Mouse (Mus musculus) layer of hippocampus, postnatal 36 days (tissue): ENCODE results near the gene Casp9. TPM values are rescaled to one million over a fixed set of nuclear protein-coding genes. Genes with fewer than 3 reads are reported as not detected.
"Not testable (repeated sequence)": the region's sequence is repeated elsewhere in the genome, so short reads cannot be mapped to it uniquely, and the experiment has no call there.

Source experiments
- DNase-seq, 2 experiments: peaks; one replicate each; pipeline ENCODE4 v3.0.0; 2022
- total RNA-seq, 2 experiments: library from RNA; stranded (reverse); gene quantifications; 2 replicates each; pipeline ENCODE4 v1.2.3; 2021

Gene Casp9
- total RNA-seq, result 10 to 100 TPM; 19.9 to 21.1 TPM

GRCm38 (mm10) chr4:141793282-141794151 lies at the start of gene Casp9:
Gene Casp9 (plus strand): TSS chr4:141793612.
- peak; percentile 94 to 96 for DNase-seq

GRCm38 (mm10) chr4:141746578-141747346 lies 46.6 kb upstream of the Casp9 start, which contains the start of gene Agmat:
Gene Agmat (plus strand): TSS chr4:141746672.
- no peak for DNase-seq

GRCm38 (mm10) chr4:141749557-141749956 lies 43.9 kb upstream of the Casp9 start:
- no peak for DNase-seq

DNA sequence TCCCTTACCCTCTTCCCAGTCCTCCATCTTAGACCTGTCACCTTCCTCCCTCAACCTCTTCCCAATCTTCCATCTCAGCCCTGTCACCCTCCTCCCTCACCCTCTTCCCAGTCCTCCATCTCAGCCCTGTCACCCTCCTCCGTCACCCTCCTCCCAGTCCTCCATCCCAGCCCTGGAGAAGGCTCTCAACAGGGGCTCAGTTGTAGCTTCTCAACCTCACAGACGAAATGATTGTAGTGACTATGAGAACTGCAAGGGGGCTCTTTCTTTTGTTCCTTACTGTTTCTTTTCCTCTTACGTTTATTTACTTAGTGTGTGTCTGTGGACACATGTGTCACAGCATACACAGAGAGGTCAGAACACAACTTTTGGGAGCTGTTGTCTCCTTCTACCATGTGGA lies 42.6 kb upstream of the Casp9 start:
- DNase-seq, result no peak

DNA sequence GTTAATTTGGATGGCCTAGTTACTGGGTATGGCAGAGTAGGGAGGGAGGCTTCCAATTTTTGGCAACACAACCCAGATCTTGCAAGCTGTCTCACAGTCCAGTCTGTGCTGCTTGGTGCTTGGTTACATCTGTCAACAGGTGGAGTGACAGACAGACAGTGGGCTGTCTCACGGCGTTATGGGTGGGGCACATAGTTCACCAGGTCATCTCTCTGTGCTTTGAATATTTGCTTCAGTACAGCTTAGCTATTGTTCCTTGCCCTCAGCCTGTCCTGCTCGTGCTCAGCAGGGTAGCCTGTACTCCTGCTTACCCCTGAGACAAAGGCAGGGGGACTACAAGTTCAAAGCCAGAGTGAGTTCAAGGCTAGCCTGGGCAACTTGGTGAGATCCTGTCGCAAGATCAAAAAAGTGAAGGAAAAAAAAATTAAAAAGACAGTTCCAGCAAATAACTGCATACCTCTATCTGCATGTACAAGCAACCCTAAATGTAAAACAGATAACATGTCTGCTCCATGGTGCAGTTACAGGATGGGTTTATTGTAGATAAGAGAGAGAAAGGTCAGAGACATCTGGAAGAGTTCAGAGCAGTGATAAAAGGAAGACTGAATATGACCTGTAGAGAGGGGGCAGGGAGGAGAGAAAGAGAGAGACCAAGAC lies 41.9 kb upstream of the Casp9 start:
- DNase-seq, result no peak

- no peak for DNase-seq
Observed at GRCm38 (mm10) chr4:141752076-141752421, 41.4 kb upstream of the Casp9 start.

DNA sequence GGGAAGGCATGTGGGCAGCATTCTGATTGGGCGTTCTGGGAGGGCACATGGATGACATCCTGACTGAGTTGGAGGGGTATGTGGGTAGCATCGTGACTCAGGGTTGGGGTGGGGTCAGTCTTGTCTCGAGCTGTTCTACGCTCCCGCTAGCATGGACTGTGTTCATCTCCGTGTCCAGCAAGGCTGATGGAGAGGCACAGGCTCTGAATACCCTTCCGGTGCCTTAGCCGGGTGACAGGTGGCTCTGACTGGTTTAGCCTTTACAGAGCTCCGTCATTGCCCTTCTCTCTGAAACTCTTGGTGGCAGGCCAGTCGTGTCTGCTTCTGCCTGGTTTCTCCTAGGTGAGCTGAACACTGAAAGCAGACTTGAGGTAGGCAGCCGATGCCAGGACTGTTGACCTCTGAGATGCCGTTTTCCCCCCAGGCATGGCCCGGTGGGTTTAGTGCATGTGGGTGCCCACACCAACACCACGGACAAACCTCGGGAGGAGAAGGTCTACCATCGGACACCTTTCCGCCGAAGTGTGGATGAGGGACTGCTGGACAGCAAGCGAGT lies 38.0 kb upstream of the Casp9 start:
- no peak for DNase-seq

DNA sequence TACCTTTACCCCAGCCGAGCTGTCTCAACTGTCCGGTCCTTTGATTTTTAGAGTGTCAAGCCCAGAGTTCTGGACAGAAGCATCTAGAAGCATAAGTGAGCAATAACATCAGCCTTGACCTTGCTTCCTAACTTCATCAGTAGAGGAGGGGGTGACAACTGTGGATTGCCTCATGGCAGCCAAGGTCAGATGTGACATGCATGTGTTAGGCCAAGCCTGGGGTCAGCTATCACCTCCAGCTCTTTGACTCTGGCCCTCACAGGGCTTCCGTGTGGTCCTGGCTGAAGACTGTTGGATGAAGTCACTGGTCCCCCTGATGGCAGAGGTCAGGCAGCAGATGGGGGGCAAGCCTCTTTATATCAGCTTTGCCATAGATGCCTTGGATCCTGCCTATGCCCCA lies 36.3 kb upstream of the Casp9 start:
- no peak for DNase-seq

GRCm38 (mm10) chr4:141758874-141759542 lies 34.4 kb upstream of the Casp9 start:
- no peak for DNase-seq

GRCm38 (mm10) chr4:141760942-141761341 lies 32.5 kb upstream of the Casp9 start:
- DNase-seq, result no peak

- no peak for DNase-seq
Observed at GRCm38 (mm10) chr4:141762102-141762598, 31.3 kb upstream of the Casp9 start.

DNA sequence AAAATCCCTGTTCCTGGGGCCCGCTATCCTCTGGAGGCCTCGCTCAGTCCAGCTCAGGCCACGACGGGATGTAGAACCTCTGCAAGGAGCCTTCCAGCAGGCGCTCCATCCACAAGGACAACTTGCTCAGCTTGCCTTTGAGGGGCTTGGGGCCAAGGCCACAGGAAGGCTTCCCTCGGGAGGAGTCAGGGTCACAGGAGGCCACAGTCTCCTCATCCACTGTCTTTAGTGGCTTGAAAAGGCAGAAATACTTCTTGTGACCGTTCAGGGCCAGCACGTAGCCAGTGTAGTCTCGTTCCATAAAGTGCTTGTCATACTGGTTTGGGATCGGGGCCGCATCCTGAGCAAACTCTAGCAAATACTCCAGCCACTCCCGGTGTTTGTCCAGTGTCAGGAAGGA lies 29.9 kb upstream of the Casp9 start:
- no peak for DNase-seq

DNA sequence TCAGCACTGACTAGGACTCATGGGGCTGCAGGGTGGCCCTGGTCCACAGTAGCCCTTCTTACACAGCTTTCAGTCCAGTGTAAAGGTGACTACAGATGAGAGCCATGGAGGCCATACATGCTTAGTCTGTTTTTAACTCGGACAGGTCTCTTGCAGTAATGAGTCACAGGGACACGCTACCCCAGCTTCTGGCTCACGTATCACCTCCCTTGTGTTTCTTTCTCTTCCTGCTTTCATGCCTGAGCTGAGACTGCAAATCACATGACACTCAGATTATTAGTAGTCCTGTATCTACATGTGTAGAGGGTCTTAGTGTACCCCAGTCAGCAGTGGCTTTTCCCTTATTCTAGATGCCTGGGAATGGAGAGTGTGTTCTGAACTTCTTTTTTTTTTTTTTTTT lies 28.4 kb upstream of the Casp9 start:
- no peak for DNase-seq

DNA sequence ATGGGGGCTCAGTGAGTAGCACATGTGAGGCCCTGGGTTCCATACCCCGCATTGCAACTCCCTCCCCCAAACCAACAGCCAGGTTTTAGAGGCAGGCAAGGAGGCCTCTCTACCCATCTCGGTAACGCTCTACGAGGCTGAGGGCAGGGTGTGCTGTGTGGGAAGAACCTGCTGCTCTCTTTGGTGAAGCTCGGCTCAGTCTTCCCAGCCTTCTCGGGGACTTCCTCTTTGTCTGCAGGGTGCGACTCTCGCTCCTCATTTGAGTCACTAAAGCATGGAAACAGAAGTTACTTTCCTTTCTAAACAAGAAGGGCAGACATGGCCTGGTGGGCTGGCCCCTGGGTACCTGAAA lies 27.1 kb upstream of the Casp9 start:
- DNase-seq, result peak in 1 of 2 experiments; percentile 29

DNA sequence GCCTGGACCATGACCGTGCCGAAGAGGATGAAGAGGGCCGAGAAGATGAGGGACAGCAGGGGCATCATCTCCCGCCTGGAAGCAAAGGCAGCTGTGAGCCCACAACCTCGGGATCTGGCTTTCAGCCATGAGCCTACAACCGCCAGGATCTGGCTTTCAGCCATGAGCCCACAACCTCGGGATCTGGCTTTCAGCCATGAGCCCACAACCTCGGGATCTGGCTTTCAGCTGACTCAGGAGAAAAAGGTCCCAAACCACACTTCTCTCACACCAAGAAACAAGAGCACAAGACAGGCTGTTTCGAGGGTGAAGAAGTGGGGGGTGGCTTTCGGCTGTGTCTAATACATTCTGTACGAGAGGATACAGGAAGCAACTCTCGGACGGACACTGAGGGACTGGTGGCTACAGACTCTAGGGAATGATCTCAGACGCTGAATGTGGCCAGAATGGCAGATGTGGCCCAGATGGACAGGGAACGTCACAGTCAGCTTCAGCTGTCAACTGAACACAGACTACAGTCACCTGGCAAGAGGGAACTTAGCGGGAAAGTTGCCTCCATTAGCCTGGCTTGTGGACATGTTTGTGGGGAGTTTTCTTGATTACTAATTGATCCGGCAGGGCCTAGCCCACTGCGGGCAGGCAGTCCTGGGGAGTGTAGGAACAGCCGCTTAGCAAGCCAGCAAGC lies 26.6 kb upstream of the Casp9 start:
- peak in 1 of 2 experiments; percentile 41 for DNase-seq

DNA sequence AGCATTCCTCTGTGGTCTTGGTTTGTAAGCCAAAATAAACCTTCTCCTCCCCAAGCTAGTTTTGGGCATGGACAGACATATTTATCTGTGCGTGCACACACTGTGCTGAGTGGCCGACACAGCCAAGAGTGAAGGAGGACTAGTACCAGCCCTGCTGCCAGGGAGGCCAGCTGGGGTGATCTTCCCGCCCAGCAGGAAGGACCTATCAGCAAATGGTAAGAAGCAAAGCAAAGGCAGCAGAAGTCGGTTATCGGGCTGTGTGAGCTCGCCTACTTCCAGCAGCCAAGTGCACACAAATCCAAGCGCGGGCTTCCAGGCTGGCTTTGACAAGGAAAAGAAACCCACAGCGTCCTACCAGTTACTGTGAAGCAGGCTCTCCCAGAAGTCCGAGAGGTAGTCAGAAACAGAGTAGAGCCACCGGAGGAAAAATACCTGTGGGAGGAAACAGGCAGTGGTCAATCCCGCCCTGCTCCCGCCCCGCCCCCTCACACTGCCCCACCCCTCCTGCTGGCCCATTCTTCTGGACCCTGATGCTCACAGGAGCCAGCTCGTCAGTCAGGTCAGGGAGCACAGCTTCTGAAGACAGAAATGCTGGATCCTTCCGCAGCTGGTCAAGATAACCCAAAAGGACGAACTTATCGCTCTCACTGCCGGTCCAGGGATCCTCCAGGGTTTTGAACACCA lies 25.9 kb upstream of the Casp9 start:
- DNase-seq, result peak; percentile 28 to 30

- DNase-seq, result no peak
Observed at GRCm38 (mm10) chr4:141769501-141770160, 23.8 kb upstream of the Casp9 start.

DNA sequence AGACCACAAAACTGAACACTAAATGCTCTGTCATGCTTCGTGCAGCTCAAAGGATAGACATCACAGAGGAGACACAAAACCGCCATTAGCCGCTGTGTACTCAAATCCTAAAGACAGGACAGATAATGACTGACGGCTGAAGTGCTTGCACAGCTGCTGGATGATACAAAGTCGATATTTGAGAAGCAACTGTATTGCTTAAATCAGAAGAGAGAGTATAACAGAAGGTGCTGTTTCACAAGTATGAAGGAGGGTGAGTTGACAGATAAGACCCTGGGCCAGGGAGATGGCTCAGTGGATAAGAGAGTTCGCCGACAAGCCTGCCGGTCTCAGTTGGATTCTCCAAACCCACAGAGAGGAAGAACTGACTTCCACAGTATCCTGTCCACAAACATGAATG lies 21.6 kb upstream of the Casp9 start:
- DNase-seq, result no peak

GRCm38 (mm10) chr4:141773019-141773418 lies 20.4 kb upstream of the Casp9 start:
- DNase-seq, result not testable (repeated sequence)

GRCm38 (mm10) chr4:141779828-141780227 lies 13.6 kb upstream of the Casp9 start:
- DNase-seq, result peak; percentile 72 to 73
